Comparison of ENCODE assay signal across 8 mouse cellular contexts in the genomic region with DNA sequence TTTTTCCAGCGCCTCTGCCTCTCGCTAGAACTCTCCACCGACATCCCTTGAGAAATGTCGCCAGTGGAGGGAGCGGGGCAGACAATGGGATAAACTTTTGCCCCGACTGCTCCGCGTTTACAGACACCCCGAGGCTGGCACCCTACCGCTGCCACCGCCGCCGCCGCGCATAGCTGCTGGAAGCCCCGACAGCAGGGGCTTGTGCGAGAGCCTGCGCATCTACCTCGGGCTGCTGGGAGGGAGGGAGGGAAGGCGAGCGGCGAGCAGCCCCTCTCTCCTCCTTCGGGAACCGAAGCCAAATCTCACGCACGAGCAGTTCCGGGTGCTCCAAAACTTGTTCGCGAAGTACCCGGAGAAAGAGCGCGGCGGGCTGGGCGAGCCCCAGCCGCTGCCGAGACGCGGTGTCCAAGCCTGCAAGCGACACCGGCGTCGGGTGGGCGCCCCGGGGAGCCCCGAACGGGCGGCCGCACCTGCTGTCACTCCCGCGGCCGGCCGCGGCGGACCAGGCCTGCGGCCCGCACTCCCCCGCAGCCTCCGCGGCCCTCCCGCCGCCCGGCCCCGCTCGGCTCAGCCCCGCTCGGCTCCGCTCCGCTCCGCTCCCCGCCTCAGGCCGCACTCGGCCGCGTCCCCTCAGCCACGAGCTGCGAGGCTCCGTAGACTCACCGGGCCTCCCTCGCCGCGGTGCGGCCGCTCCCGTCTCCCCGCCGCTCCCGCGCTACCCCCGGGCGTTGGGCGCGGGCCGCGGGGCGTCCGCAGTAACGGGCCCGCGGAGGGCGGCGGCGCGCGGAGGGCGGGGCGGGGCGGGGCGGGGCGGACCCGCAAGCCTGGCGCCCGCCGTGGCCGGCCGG. TPM values are rescaled to one million over a fixed set of nuclear protein-coding genes. Genes with fewer than 3 reads are reported as not detected.
DNase-seq lines count a peak whose midpoint lies in the region; ATAC-seq lines count a peak whose summit lies in the region.

No protein-coding gene starts in this region.

- DNase-seq in CD4-positive helper T cell, adult 2 months (ENCODE audit: low read depth, low spot score), result peak; percentile 39
- DNase-seq in Muller cell, postnatal 12 days (ENCODE audit: inconsistent ontology term), result peak; percentile 56
- DNase-seq in cerebellum, postnatal 36 days, result peak; percentile 16 to 32
- peak; percentile 60 for DNase-seq in kidney, postnatal 10 days
- DNase-seq in lung, postnatal 10 days, result peak; percentile 45
- DNase-seq in retina, embryonic 14.5 days (ENCODE audit: low spot score), result peak; percentile 62

- peak; percentile 30 for ATAC-seq in granulocyte monocyte progenitor cell, adult 5-6 weeks (replicated peaks; ENCODE audit: poor library complexity, severe bottlenecking)
- ATAC-seq in erythroid progenitor cell, adult 5-6 weeks (replicated peaks; ENCODE audit: low FRiP score, poor library complexity, severe bottlenecking), result no peak

RNA-seq across cellular contexts. Expression of gene Gkap1, which starts 1.9 kb away (rescaled TPM):
- total RNA-seq in granulocyte monocyte progenitor cell, adult 5-6 weeks (2014; fragmentation: Nextera tagmentation), result 7.6 and 10.8 TPM in 2 replicates
- total RNA-seq in granulocyte monocyte progenitor cell, adult 5-6 weeks (2017), result 16.4 and 17.8 TPM in 2 replicates
- total RNA-seq in erythroid progenitor cell, adult 5-6 weeks (2015; ENCODE audit: low replicate concordance), result not detected in 2 replicates
- 0.30 and 1.9 TPM in 2 replicates for total RNA-seq in erythroid progenitor cell, adult 5-6 weeks (2017; ENCODE audit: low replicate concordance)

RNA-seq across cellular contexts. Expression of gene Ubqln1, which starts 58.2 kb away (rescaled TPM):
- total RNA-seq in granulocyte monocyte progenitor cell, adult 5-6 weeks (2014; fragmentation: Nextera tagmentation), result 49.9 and 50.9 TPM in 2 replicates
- total RNA-seq in granulocyte monocyte progenitor cell, adult 5-6 weeks (2017), result 55.5 and 61.7 TPM in 2 replicates
- total RNA-seq in erythroid progenitor cell, adult 5-6 weeks (2015; ENCODE audit: low replicate concordance), result 35.0 and 39.4 TPM in 2 replicates
- total RNA-seq in erythroid progenitor cell, adult 5-6 weeks (2017; ENCODE audit: low replicate concordance), result 19.4 and 32.5 TPM in 2 replicates
